Mouse (Mus musculus): ENCODE measurements around the gene Cryga. TPM values are rescaled to one million over a fixed set of nuclear protein-coding genes. Genes with fewer than 3 reads are reported as not detected.
"Not testable (repeated sequence)": the region's sequence is repeated elsewhere in the genome, so short reads cannot be mapped to it uniquely, and the experiment has no call there.

Gene Cryga
- total RNA-seq, 2 experiments from 2014 or later, result not detected

- no peak for DNase-seq (ENCODE audit: low spot score)
Measured at GRCm38 (mm10) chr1:65091566-65091965, 11.6 kb downstream of the Cryga start.

GRCm38 (mm10) chr1:65090370-65090769 lies 12.8 kb downstream of the Cryga start:
- DNase-seq (ENCODE audit: low spot score), result peak; percentile 39

GRCm38 (mm10) chr1:65088567-65089356 lies 14.4 kb downstream of the Cryga start:
- DNase-seq (ENCODE audit: low spot score), result peak; percentile 39

GRCm38 (mm10) chr1:65082188-65082587 lies 21.0 kb downstream of the Cryga start, which contains the start of gene Crygb:
Crygb (minus strand) TSS chr1:65082288.
- no peak for DNase-seq (ENCODE audit: low spot score)

GRCm38 (mm10) chr1:65075607-65076006 lies 27.6 kb downstream of the Cryga start:
- no peak for DNase-seq (ENCODE audit: low spot score)

- no peak for DNase-seq (ENCODE audit: low spot score)
Measured at GRCm38 (mm10) chr1:65073589-65073988, 29.6 kb downstream of the Cryga start, which contains the start of gene Crygc. Crygc (minus strand) TSS chr1:65073689.

GRCm38 (mm10) chr1:65067842-65068241 lies 35.3 kb downstream of the Cryga start:
- DNase-seq (ENCODE audit: low spot score), result no peak

- DNase-seq (ENCODE audit: low spot score), result no peak
Measured at GRCm38 (mm10) chr1:65064201-65064600, 39.0 kb downstream of the Cryga start.

- no peak for DNase-seq (ENCODE audit: low spot score)
Measured at GRCm38 (mm10) chr1:65063352-65063751, 39.8 kb downstream of the Cryga start, which contains the start of gene Crygd. Crygd (minus strand) TSS chr1:65063452.

GRCm38 (mm10) chr1:65052140-65052539 lies 51.0 kb downstream of the Cryga start:
- DNase-seq (ENCODE audit: low spot score), result no peak

- no peak for DNase-seq (ENCODE audit: low spot score)
Measured at GRCm38 (mm10) chr1:65051696-65052095, 51.5 kb downstream of the Cryga start.

- not testable (repeated sequence) for DNase-seq (ENCODE audit: low spot score)
Measured at GRCm38 (mm10) chr1:65050952-65051351, 52.2 kb downstream of the Cryga start, which contains the start of gene Cryge. Cryge (minus strand) TSS chr1:65051149.

Other genes with a start within 250 kb of the Cryga start
- 1 to 10 TPM; 8.5 to 9.3 TPM for gene Plekhm3, start 146.5 kb downstream of the Cryga start, total RNA-seq (2021)
- gene Akr1cl, start 70.6 kb downstream of the Cryga start, total RNA-seq (2021), result under 1 TPM in 1 of 2 experiments, not detected in 1; 0.37 TPM
- not detected for gene Cryge, start 52.2 kb downstream of the Cryga start, total RNA-seq (2021)
- not detected for gene Crygd, start 39.9 kb downstream of the Cryga start, total RNA-seq (2021)
- not detected for gene Crygc, start 29.7 kb downstream of the Cryga start, total RNA-seq (2021)
- not detected for gene Crygb, start 21.1 kb downstream of the Cryga start, total RNA-seq (2021)
- not detected for gene Gm28845, start 16.2 kb upstream of the Cryga start, total RNA-seq (2021)
- gene D630023F18Rik, start 19.8 kb upstream of the Cryga start, total RNA-seq (2021), result not detected
- 10 to 100 TPM; 13.4 to 19.4 TPM for gene Idh1, start 83.1 kb upstream of the Cryga start, total RNA-seq (2021)
- 1 to 10 TPM; 5.1 to 5.5 TPM for gene Pikfyve, start 83.3 kb upstream of the Cryga start, total RNA-seq (2021)
- not detected for gene Pth2r, start 178.7 kb upstream of the Cryga start, total RNA-seq (2021)